Mouse (Mus musculus) ES-E14 (cell line): Measurements from ENCODE around the gene 2310061I04Rik. TPM values are rescaled to one million over a fixed set of nuclear protein-coding genes. Genes with fewer than 3 reads are reported as not detected.

Source experiments
- DNase-seq: peaks from one replicate; pipeline ENCODE4 v3.0.0-alpha.2; 2013; ENCODE audit warnings: low read depth, low spot score
- H3K27ac ChIP-seq: 2 replicates; pipeline ENCODE4 v1.5.1; 2012; ENCODE audit warnings: low read depth, mild to moderate bottlenecking, low read length, moderate library complexity, mixed read lengths; ENCODE audit not compliant: poor library complexity, insufficient read depth, severe bottlenecking
- H3K36me3 ChIP-seq: 2 replicates; pipeline ENCODE4 v1.6.1; 2012; ENCODE audit warnings: mild to moderate bottlenecking, low read length, moderate library complexity, mixed read lengths; ENCODE audit not compliant: control insufficient read depth, poor library complexity, insufficient read depth, severe bottlenecking
- H3K4me1 ChIP-seq, 2 experiments: fragments of 150-350 bp in 1 of 2; sonication (generic) in 1 of 2; 2 replicates each; pipeline ENCODE4 v1.6.1; 2012; ENCODE audit warnings: low read length in 2 of 2, mild to moderate bottlenecking in 1 of 2, mixed read lengths in 1 of 2; ENCODE audit not compliant: control insufficient read depth in 2 of 2, insufficient read depth in 2 of 2, poor library complexity in 1 of 2
- H3K4me3 ChIP-seq, 2 experiments: fragments of 150-350 bp in 1 of 2; sonication (generic) in 1 of 2; 2 replicates each; pipeline ENCODE4 v1.5.1; 2012; ENCODE audit warnings: low read length in 2 of 2, low read depth in 1 of 2, mild to moderate bottlenecking in 1 of 2, mixed read lengths in 1 of 2; ENCODE audit not compliant: insufficient read depth in 1 of 2, poor library complexity in 1 of 2, severe bottlenecking in 1 of 2
- H3K9ac ChIP-seq: 2 replicates; pipeline ENCODE4 v1.6.1; 2012; ENCODE audit warnings: low read depth, mild to moderate bottlenecking, low read length, mixed read lengths; ENCODE audit not compliant: poor library complexity, insufficient read depth, severe bottlenecking
- H3K9me3 ChIP-seq: fragments of 150-350 bp; sonication (generic); 2 replicates; pipeline ENCODE4 v1.6.1; 2012; ENCODE audit warnings: low read depth, mild to moderate bottlenecking, low read length; ENCODE audit not compliant: control insufficient read depth, insufficient read depth
- CHD2 ChIP-seq: IDR thresholded peaks from 2 replicates; pipeline ENCODE4 v1.6.1; 2014; ENCODE audit warnings: mild to moderate bottlenecking, low read depth, low read length, inconsistent platforms
- HCFC1 ChIP-seq: IDR thresholded peaks from 2 replicates; pipeline ENCODE4 v1.6.1; 2012; ENCODE audit warnings: low read length, inconsistent platforms, borderline replicate concordance; ENCODE audit not compliant: insufficient read depth
- MAFK ChIP-seq: IDR thresholded peaks from 2 replicates; pipeline ENCODE4 v1.6.1; 2014; ENCODE audit warnings: mild to moderate bottlenecking, low read depth, low read length, inconsistent platforms; ENCODE audit not compliant: insufficient read depth
- ZC3H11A ChIP-seq: IDR thresholded peaks from 2 replicates; pipeline ENCODE4 v1.6.1; 2012; ENCODE audit warnings: low read depth, mild to moderate bottlenecking, inconsistent platforms, low read length, borderline replicate concordance
- ZNF384 ChIP-seq: IDR thresholded peaks from 2 replicates; pipeline ENCODE4 v1.6.1; 2012; ENCODE audit warnings: low read depth, low read length, inconsistent platforms
- in situ Hi-C, 2 experiments: fragments of 600-800 bp; cut with MboI; formaldehyde crosslinking; loops; one replicate each; pipeline ENCODE4 v1.15.1; 2025; ENCODE audit warnings: low sequenced_read_pairs in 2 of 2, inconsistent platforms in 1 of 2; ENCODE audit not compliant: unreplicated experiment in 2 of 2
- total RNA-seq: library from RNA; depleted of rRNA; stranded (reverse); fragments of 300-350 nt; gene quantifications from 2 replicates; pipeline ENCODE4 v1.2.3, GENCODE M21; 2012

2310061I04Rik gene
- total RNA-seq, 1 experiment, result 13.6 TPM

DNA sequence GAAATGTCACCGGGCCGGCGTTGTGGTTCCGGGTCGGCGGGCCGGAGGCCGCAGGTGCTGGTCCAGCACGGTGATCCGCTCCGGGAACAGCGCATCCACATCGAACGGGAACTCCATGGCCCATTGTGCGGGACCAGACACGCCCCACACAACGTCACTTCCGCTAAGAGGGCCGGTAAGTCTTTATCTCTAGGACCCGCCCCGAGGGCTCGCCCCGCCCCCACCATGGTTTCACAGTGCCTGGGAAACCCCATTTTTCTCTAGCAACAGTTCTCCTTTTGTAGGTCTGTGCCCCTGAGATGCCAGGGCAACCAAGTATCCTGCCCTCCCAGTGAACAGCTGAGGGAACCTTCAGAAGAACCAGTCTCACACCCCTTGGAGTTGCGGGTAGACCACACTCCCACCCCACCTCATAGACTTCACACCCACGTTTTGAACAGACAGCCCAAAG is 12.7 kb upstream of the 2310061I04Rik start, which contains the start of gene Atat1:
Gene Atat1, minus strand, starts transcription at position 157 of the 451 bp plus-strand sequence.
- peaks cover 0 to 11% of the 10 kb centered on the region in 2 experiments; a peak in 1 of 4 replicates for H3K4me1 ChIP-seq
- peaks cover 25% of the 10 kb centered on the region for H3K36me3 ChIP-seq
- DNase-seq, result peak; percentile 95
- peak within 1 kb of the TSS; percentile 72 for H3K9ac ChIP-seq
- TF ChIP-seq ZC3H11A (no peak), HCFC1 (no peak), ZNF384 (no peak), CHD2 (no peak), MAFK (no peak)
- H3K4me3 ChIP-seq, result peak within 1 kb of the TSS; percentile 70 to 87
- in situ Hi-C loops, result no loop called here
- H3K27ac ChIP-seq, result peak within 1 kb of the TSS; percentile 58; the same call in 1 of the 2 replicates
- H3K9me3 ChIP-seq, result no peaks in the 10 kb centered on the region

DNA sequence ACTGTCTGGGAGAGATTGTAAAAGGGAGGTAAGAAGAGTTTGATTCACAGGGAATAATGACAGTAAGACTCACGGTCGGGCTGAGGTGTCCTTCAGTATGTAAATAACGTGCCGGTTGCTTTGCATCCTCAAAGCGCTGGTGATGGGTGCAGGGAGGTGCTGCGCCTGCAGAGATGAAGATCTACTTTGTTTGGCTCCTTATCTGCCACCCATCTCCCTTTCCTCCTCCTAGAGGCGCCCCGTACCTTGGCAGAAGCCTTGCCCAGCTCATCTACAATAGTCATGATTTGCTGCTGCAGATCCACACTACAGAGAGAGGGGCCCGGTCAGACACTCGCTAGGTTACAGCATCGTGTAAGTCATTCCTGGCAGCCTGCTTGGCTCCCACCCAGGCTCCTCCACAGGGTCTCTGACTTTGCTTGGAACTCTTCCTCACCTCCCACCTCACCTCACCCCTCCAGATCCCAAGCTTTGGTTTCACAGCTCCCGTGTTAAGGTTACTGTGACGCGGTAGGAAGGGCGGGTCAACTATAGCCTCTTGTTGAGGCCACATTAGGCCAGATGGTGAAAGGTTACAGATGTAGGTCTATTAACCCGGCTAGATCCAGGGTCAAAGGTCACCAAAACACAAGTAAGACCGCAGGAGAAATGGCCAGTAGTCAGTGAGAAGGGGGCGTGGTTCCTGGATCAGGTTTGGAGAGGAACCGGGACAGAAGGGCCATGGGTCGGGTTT is 12.1 kb upstream of the 2310061I04Rik start:
- TF ChIP-seq ZNF384, result no peak
- TF ChIP-seq CHD2, result peak; percentile 24; the same call in 1 of the 2 replicates
- Histone ChIP-seq H3K9ac (peak overlapping the region; percentile 72), H3K27ac (peak overlapping the region; percentile 58; the same call in 1 of the 2 replicates), H3K9me3 (no peaks in the 10 kb centered on the region), H3K36me3 (peaks cover 22% of the 10 kb centered on the region), H3K4me3 (peak overlapping the region; percentile 70 to 87), H3K4me1 (peaks cover 0 to 9% of the 10 kb centered on the region in 2 experiments; a peak in 1 of 4 replicates)
- peak; percentile 54 for DNase-seq
- in situ Hi-C loops, result no loop called here

DNA sequence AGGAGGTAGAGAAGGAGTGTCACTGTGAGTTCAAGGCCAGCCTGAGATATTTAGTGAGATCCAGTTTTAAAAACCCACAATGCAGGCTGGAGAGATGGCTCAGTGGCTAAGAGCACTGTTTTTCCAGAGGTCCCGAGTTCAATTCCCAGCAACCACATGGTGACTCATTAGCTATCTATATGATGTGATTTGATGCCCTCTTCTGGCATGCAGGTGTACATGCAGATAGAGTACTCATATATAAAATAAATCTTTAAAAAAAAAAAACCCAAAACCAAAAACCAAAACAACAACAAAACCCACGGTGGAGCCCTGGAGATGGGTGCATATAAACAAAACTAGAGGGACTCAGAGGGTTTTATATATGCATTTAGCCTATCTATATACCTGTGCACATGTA is 10.4 kb upstream of the 2310061I04Rik start:
- H3K4me3 ChIP-seq, result no peak overlapping the region
- H3K36me3 ChIP-seq, result peaks cover 11% of the 10 kb centered on the region
- no peak overlapping the region for H3K9ac ChIP-seq
- no peak overlapping the region for H3K27ac ChIP-seq
- in situ Hi-C loops, result no loop called here
- H3K9me3 ChIP-seq, result no peaks in the 10 kb centered on the region
- peaks cover 0 to 7% of the 10 kb centered on the region in 2 experiments; a peak in 1 of 4 replicates for H3K4me1 ChIP-seq
- TF ChIP-seq HCFC1 (no peak), ZC3H11A (no peak), CHD2 (no peak), ZNF384 (no peak)
- no peak for DNase-seq

DNA sequence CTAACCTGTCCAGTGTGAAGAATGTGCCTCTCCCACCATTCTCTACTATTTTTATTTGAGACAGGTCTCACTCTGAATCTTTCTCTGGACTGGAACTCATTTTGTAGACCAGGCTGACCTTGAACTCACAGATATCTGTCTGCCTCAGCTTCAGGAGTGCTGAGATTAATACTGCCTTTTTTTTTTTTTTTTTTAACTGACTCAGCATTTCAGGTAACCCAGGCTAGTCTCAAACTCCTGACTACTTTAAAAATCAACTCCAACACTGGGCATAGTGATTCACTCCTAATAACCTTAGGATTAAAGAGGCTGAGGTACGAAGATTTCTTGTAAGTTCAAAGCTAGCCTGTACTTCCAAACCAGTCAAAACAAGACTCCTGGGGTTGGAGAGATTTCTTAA is 8.4 kb upstream of the 2310061I04Rik start:
- no peaks in the 10 kb centered on the region for H3K9me3 ChIP-seq
- H3K4me3 ChIP-seq, result no peak overlapping the region
- H3K9ac ChIP-seq, result no peak overlapping the region
- DNase-seq, result no peak
- peaks cover 0 to 10% of the 10 kb centered on the region in 2 experiments; a peak in 2 of 4 replicates for H3K4me1 ChIP-seq
- in situ Hi-C loops, result no loop called here
- H3K36me3 ChIP-seq, result peaks cover 2% of the 10 kb centered on the region; the same call in 1 of the 2 replicates
- H3K27ac ChIP-seq, result no peak overlapping the region
- TF ChIP-seq ZC3H11A, result no peak
- peak; percentile 51; the same call in 1 of the 2 replicates for TF ChIP-seq MAFK

- in situ Hi-C loops, result no loop called here
- no peak overlapping the region for H3K27ac ChIP-seq
- no peaks in the 10 kb centered on the region for H3K36me3 ChIP-seq
- no peak for DNase-seq
- no peak overlapping the region for H3K4me3 ChIP-seq
- no peaks in the 10 kb centered on the region for H3K9me3 ChIP-seq
- no peak overlapping the region for H3K9ac ChIP-seq
- H3K4me1 ChIP-seq, result peaks cover 0 to 5% of the 10 kb centered on the region in 2 experiments; a peak in 2 of 4 replicates
- TF ChIP-seq ZC3H11A, result no peak
- no peak for TF ChIP-seq MAFK
- no peak for TF ChIP-seq HCFC1
- TF ChIP-seq CHD2, result no peak
- no peak for TF ChIP-seq ZNF384
Measured at GRCm38 (mm10) chr17:35903992-35904355, 6.7 kb upstream of the 2310061I04Rik start.
